Mouse (Mus musculus) small intestine, adult 2 months (tissue): Measurements from ENCODE around the gene Cdc34.

Source experiments
- CTCF ChIP-seq: fragments of 200-500 bp; IDR thresholded peaks from 2 replicates; pipeline ENCODE4 v1.5.1; 2012; ENCODE audit warnings: low read depth, mild to moderate bottlenecking, control low read depth, inconsistent platforms, low read length, moderate library complexity, mixed read lengths; ENCODE audit not compliant: insufficient replicate concordance, insufficient read length; ENCODE audit errors: extremely low read depth
- POLR2A ChIP-seq: fragments of 200-500 bp; IDR thresholded peaks from 2 replicates; pipeline ENCODE4 v1.6.1; 2012; ENCODE audit warnings: low read depth, mild to moderate bottlenecking, control low read depth, inconsistent platforms, low read length, moderate library complexity

DNA sequence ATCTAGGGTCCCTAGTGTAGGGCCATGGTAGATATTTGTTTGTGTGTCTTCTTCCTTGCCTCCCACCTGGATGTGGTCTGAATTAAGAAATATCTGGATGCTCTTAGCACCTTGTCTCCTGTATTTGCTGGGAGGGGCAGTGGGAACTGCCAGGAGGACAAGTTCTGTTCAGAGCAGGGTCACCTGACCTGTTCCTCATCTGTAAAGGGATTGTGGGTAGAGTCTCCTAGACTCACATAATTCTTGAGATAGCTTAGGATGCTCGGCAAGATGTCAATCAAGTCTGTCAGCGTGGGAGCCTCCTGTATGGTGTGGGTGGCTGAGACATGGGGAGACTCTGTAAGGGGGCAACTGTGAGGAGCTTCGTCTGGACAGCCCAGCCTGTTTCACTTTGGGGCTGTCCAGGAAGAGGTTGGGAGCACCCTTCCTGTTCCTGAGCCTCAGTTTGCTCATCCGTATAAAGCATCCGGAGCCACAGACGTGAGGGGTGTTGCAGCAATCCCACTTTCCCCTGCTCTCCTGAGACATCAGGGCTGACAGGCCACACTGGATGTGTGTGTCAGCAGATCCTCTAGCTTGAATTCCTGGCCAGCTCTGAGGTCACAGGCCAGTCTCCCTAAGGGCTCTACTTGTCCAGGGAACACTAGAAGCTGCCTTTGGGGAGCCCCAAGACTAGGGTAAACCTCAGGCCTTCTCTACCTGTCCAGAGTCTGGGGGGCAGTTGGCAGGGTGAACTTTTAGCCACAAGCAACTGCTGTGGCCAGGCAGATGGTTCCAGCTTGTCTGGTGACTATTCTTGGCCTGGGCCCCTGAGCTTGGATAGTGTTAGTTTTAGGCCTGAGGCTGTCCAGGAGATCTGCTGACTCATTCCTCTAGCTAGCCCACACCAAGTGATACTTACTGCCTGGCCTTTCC, 2.0 kb downstream of the Cdc34 start:
- TF ChIP-seq CTCF (no peak), POLR2A (no peak)
